Mouse (Mus musculus) layer of hippocampus, adult 2 months (tissue): ENCODE data around the gene Ldlr. TPM values are rescaled to one million over a fixed set of nuclear protein-coding genes. Genes with fewer than 3 reads are reported as not detected.

Source experiments
- DNase-seq, 2 experiments: peaks; one replicate each; pipeline ENCODE4 v3.0.0; 2022; ENCODE audit warnings: low spot score in 2 of 2
- H3K27ac ChIP-seq: fragments of 200-600 bp; 2 replicates; pipeline ENCODE4 v1.8.1; 2022
- H3K4me3 ChIP-seq: fragments of 200-600 bp; 2 replicates; pipeline ENCODE4 v1.8.1; 2022; ENCODE audit warnings: mild to moderate bottlenecking
- CTCF ChIP-seq: fragments of 200-600 bp; conservative IDR thresholded peaks from 2 replicates; pipeline ENCODE4 v1.8.1; 2022; ENCODE audit warnings: antibody characterized with exemption, mild to moderate bottlenecking, moderate library complexity
- total RNA-seq, 2 experiments: library from RNA; stranded (reverse); gene quantifications; 2 replicates each; pipeline ENCODE4 v1.2.3; 2021

The Ldlr gene
- total RNA-seq, 2 experiments from 2014 or later, result 12.0 to 16.2 TPM

- no peak for TF ChIP-seq CTCF
- Histone ChIP-seq H3K4me3 (no peak overlapping the region), H3K27ac (no peak overlapping the region)
- DNase-seq, result no peak
Measured at GRCm38 (mm10) chr9:21703494-21703893, 19.8 kb upstream of the Ldlr start.

GRCm38 (mm10) chr9:21706085-21706484 is 17.2 kb upstream of the Ldlr start:
- no peak overlapping the region for H3K4me3 ChIP-seq
- no peak for DNase-seq
- no peak for TF ChIP-seq CTCF
- H3K27ac ChIP-seq, result no peak overlapping the region

- no peak overlapping the region for H3K27ac ChIP-seq
- TF ChIP-seq CTCF, result no peak
- no peak overlapping the region for H3K4me3 ChIP-seq
- no peak for DNase-seq
Measured at GRCm38 (mm10) chr9:21706586-21707265, 16.6 kb upstream of the Ldlr start.

GRCm38 (mm10) chr9:21709340-21709739 is 13.9 kb upstream of the Ldlr start:
- Histone ChIP-seq H3K27ac (no peak overlapping the region), H3K4me3 (no peak overlapping the region)
- DNase-seq, result no peak
- TF ChIP-seq CTCF, result no peak

- no peak for TF ChIP-seq CTCF
- Histone ChIP-seq H3K4me3 (no peak overlapping the region), H3K27ac (no peak overlapping the region)
- DNase-seq, result no peak
Measured at GRCm38 (mm10) chr9:21715298-21715697, 8.0 kb upstream of the Ldlr start.

GRCm38 (mm10) chr9:21717015-21717414 is 6.3 kb upstream of the Ldlr start:
- no peak for TF ChIP-seq CTCF
- Histone ChIP-seq H3K27ac (no peak overlapping the region), H3K4me3 (no peak overlapping the region)
- DNase-seq, result no peak

GRCm38 (mm10) chr9:21721036-21721435 is 2.2 kb upstream of the Ldlr start:
- DNase-seq, result no peak
- no peak overlapping the region for H3K4me3 ChIP-seq
- no peak for TF ChIP-seq CTCF
- H3K27ac ChIP-seq, result no peak overlapping the region

- Histone ChIP-seq H3K27ac (peak overlapping the region; percentile 91), H3K4me3 (peak overlapping the region; percentile 95)
- peak; percentile 88 to 94 for DNase-seq
- no peak for TF ChIP-seq CTCF
Measured at GRCm38 (mm10) chr9:21724147-21724536, 859 bp downstream of the Ldlr start.

GRCm38 (mm10) chr9:21725224-21726121 is 2.2 kb downstream of the Ldlr start:
- H3K4me3 ChIP-seq, result peak overlapping the region; percentile 95
- TF ChIP-seq CTCF, result no peak
- peak overlapping the region; percentile 91 for H3K27ac ChIP-seq
- no peak for DNase-seq

- peak overlapping the region; percentile 91 for H3K27ac ChIP-seq
- H3K4me3 ChIP-seq, result no peak overlapping the region; the same call in 1 of the 2 replicates
- no peak for DNase-seq
- TF ChIP-seq CTCF, result no peak
Measured at GRCm38 (mm10) chr9:21726218-21726975, 3.1 kb downstream of the Ldlr start.

- H3K27ac ChIP-seq, result no peak overlapping the region
- TF ChIP-seq CTCF, result no peak
- H3K4me3 ChIP-seq, result no peak overlapping the region
- DNase-seq, result no peak
Measured at GRCm38 (mm10) chr9:21728261-21728832, 5.1 kb downstream of the Ldlr start.

- TF ChIP-seq CTCF, result no peak
- Histone ChIP-seq H3K4me3 (no peak overlapping the region), H3K27ac (no peak overlapping the region; the same call in 1 of the 2 replicates)
- DNase-seq, result no peak
Measured at GRCm38 (mm10) chr9:21729264-21729663, 6.0 kb downstream of the Ldlr start.

GRCm38 (mm10) chr9:21732288-21732687 is 9.0 kb downstream of the Ldlr start:
- no peak for DNase-seq
- H3K27ac ChIP-seq, result no peak overlapping the region
- no peak overlapping the region for H3K4me3 ChIP-seq
- TF ChIP-seq CTCF, result no peak
